Mouse (Mus musculus) ES-E14 (cell line): ENCODE measurements around the gene Zfp239.

ENCODE experiments used
- CHD2 ChIP-seq: IDR thresholded peaks from 2 replicates; pipeline ENCODE4 v1.6.1; 2014; ENCODE audit warnings: mild to moderate bottlenecking, low read depth, low read length, inconsistent platforms
- MAFK ChIP-seq: IDR thresholded peaks from 2 replicates; pipeline ENCODE4 v1.6.1; 2014; ENCODE audit warnings: mild to moderate bottlenecking, low read depth, low read length, inconsistent platforms; ENCODE audit not compliant: insufficient read depth

DNA sequence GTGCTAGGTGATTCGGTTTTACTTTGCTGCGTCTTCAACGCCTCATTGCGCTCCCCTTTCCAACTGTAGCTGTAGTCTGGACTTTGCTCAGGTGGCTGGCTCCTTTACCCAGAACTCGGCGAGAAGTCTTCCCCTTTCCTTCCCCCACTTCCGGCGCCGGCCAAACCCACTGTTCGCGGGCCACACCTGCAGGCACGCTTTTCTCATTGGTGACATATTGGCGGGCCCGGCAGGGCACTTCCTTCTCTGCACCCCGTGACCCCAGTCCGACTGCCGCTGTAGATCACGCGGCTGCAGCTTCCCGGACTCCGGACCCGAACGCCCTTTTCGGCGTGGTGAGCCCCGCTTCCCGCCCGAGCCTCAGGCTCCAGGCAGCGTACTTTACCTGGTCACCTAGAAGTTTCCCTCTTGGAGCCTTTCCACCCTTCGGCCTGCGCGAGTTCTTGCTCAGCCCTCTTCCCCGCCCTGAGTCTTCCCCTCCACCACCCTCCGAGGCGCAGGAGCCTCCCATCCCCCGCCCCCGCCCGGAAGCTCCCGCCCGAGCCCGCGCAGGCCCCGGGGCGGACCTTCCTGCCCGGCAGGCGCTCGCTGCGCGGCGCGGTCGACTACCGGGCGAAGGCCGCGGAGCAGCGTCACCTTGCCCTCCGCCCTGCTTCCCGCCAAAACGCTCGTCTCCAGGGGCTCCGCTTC, 55.0 kb downstream of the Zfp239 start:
- TF ChIP-seq CHD2 = no peak
- no peak for TF ChIP-seq MAFK
